ENCODE assay signal across 15 mouse cellular contexts in the genomic region with DNA sequence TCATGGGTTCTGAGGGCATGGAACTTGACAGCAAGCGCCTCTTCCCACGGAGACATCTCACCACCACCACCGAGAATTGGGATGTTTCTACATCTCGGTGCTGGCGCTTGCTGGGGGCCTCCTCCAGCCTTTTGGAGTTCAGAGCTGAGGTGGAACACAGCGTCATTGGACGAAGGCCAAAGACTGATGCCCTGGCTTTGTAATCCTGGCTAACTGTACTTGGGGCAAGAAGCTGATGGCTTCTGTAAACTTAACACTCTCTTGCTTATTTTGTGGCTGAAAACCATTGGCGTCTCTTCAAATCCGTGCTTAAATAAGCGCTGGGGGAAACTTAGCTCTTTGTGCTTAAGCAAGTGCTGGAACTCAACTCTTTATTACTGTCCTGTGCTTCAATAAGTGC. TPM values are rescaled to one million over a fixed set of nuclear protein-coding genes. Genes with fewer than 3 reads are reported as not detected.
A peak's percentile ranks its signal among the peaks of the same experiment; 100 is the strongest.
DNase-seq lines count a peak whose midpoint lies in the region; ATAC-seq and TF ChIP-seq lines count a peak whose summit lies in the region.
"Had no signal": no experiment of that assay in that cellular context is flagged by ENCODE, and none has a peak within 500 bp of the region (broad histone marks: within the 10 kb centered on the region; RNA-seq: fewer than 3 reads in every experiment).

No protein-coding gene starts in this region.

- H3K9ac ChIP-seq in kidney, embryonic 15.5 days: no peak overlapping the region
- H3K9ac ChIP-seq in midbrain, postnatal 0 days (replicated peaks; ENCODE audit: low read length, poor library complexity, severe bottlenecking): no peak overlapping the region
- no peak overlapping the region for H3K9ac ChIP-seq in midbrain, embryonic 11.5 days (ENCODE audit: low read length)
- H3K9ac ChIP-seq: heart, embryonic 15.5 days; hindbrain, embryonic 15.5 days; midbrain, embryonic 13.5 days; neural tube, embryonic 13.5 days had no signal

- peak; percentile 49 for DNase-seq in adrenal gland, postnatal 10 days
- DNase-seq in adrenal gland, adult 8-10 months: no peak
- peak; percentile 34 for DNase-seq in kidney, adult 11 months
- peak; percentile 46 for DNase-seq in midbrain, postnatal 0 days (ENCODE audit: low spot score)
- no peak for DNase-seq in midbrain, embryonic 11.5 days (ENCODE audit: low spot score, missing footprints)
- DNase-seq in yolk sac, embryonic 10.5 days (ENCODE audit: low spot score): no peak
- no peak for DNase-seq in layer of hippocampus, postnatal 25 days (ENCODE audit: extremely low spot score in 1 of 2, low spot score in 1 of 2)
- DNase-seq: liver had no signal

- H3K9me3 ChIP-seq in kidney, embryonic 15.5 days (replicated peaks): no peaks in the 10 kb centered on the region
- no peaks in the 10 kb centered on the region for H3K9me3 ChIP-seq in midbrain, postnatal 0 days (ENCODE audit: low read length)
- H3K9me3 ChIP-seq in midbrain, embryonic 11.5 days (ENCODE audit: control insufficient read depth, low read length): no peaks in the 10 kb centered on the region
- H3K9me3 ChIP-seq: G1E; heart, embryonic 15.5 days; hindbrain, embryonic 15.5 days; midbrain, embryonic 13.5 days; neural tube, embryonic 13.5 days had no signal

- H3K4me3 ChIP-seq in kidney, embryonic 15.5 days (replicated peaks): no peak overlapping the region
- H3K4me3 ChIP-seq in midbrain, postnatal 0 days (ENCODE audit: low read depth, low read length): no peak overlapping the region
- no peak overlapping the region for H3K4me3 ChIP-seq in midbrain, embryonic 11.5 days (ENCODE audit: low read depth, low read length)
- H3K4me3 ChIP-seq: heart, embryonic 15.5 days; hindbrain, embryonic 15.5 days; midbrain, embryonic 13.5 days; neural tube, embryonic 13.5 days had no signal

- peaks cover 60% of the 10 kb centered on the region for H3K4me1 ChIP-seq in kidney, embryonic 15.5 days
- H3K4me1 ChIP-seq in midbrain, postnatal 0 days (ENCODE audit: insufficient read depth, low read length): no peaks in the 10 kb centered on the region
- no peaks in the 10 kb centered on the region for H3K4me1 ChIP-seq in midbrain, embryonic 11.5 days (ENCODE audit: control insufficient read depth, insufficient read depth, low read length)

- H3K27me3 ChIP-seq in kidney, embryonic 15.5 days: peaks cover 7% of the 10 kb centered on the region; the same call in 1 of the 2 replicates
- no peaks in the 10 kb centered on the region; the same call in none of the 2 replicates for H3K27me3 ChIP-seq in midbrain, postnatal 0 days (ENCODE audit: insufficient read depth, low read length)
- no peaks in the 10 kb centered on the region for H3K27me3 ChIP-seq in midbrain, embryonic 11.5 days (ENCODE audit: control insufficient read depth, insufficient read depth, low read length)
- H3K27me3 ChIP-seq: hindbrain, embryonic 15.5 days; midbrain, embryonic 13.5 days had no signal

- no peak for ATAC-seq in kidney, embryonic 15.5 days (replicated peaks; ENCODE audit: low FRiP score)
- ATAC-seq in midbrain, postnatal 0 days (ENCODE audit: low FRiP score): no peak
- ATAC-seq in midbrain, embryonic 11.5 days (ENCODE audit: low FRiP score): no peak
- ATAC-seq: forebrain, embryonic 14.5 days; midbrain, embryonic 13.5 days had no signal

- H3K4me2 ChIP-seq in kidney, embryonic 15.5 days: no peak overlapping the region
- H3K4me2 ChIP-seq in midbrain, postnatal 0 days (ENCODE audit: low read depth, low read length, poor library complexity, severe bottlenecking): no peak overlapping the region
- H3K4me2 ChIP-seq in midbrain, embryonic 11.5 days: no peak overlapping the region
- H3K4me2 ChIP-seq: heart, embryonic 15.5 days; hindbrain, embryonic 15.5 days; midbrain, embryonic 13.5 days; neural tube, embryonic 13.5 days had no signal

- H3K27ac ChIP-seq in kidney, embryonic 15.5 days: no peak overlapping the region
- no peak overlapping the region for H3K27ac ChIP-seq in midbrain, postnatal 0 days (ENCODE audit: low read depth, low read length)
- no peak overlapping the region for H3K27ac ChIP-seq in midbrain, embryonic 11.5 days (ENCODE audit: low read depth, low read length)
- H3K27ac ChIP-seq: heart, embryonic 15.5 days; hindbrain, embryonic 15.5 days; midbrain, embryonic 13.5 days; neural tube, embryonic 13.5 days had no signal

- TF ChIP-seq CTCF in midbrain, postnatal 0 days (IDR thresholded peaks at IDR 0.05): no peak

- no peaks in the 10 kb centered on the region for H3K36me3 ChIP-seq in kidney, embryonic 15.5 days
- no peaks in the 10 kb centered on the region for H3K36me3 ChIP-seq in midbrain, postnatal 0 days (ENCODE audit: insufficient read depth, low read length)
- no peaks in the 10 kb centered on the region for H3K36me3 ChIP-seq in midbrain, embryonic 11.5 days (ENCODE audit: control insufficient read depth, insufficient read depth, low read length)
- H3K36me3 ChIP-seq: G1E; heart, embryonic 15.5 days; hindbrain, embryonic 15.5 days; midbrain, embryonic 13.5 days; neural tube, embryonic 13.5 days had no signal

- 79% methylated on average over 10 of the region's 10 CpGs for WGBS in kidney, embryonic 15.5 days
- 63% methylated on average over 10 of the region's 10 CpGs for WGBS in midbrain, postnatal 0 days
- 81% methylated on average over 10 of the region's 10 CpGs for WGBS in midbrain, embryonic 11.5 days

RNA-seq across cellular contexts. Expression of a gene that starts 57.8 kb away (rescaled TPM):
- 10 to 100 TPM; 37.5 to 38.5 TPM for total RNA-seq in adrenal gland, postnatal 10 days (2021)
- total RNA-seq in adrenal gland, adult 8-10 months (2022): 10 to 100 TPM; 40.5 to 49.4 (median 45.6) TPM
- 40.6 and 45.1 TPM in 2 replicates for polyA plus RNA-seq in kidney, embryonic 15.5 days (2015; fragmentation: Nextera tagmentation; extraction: Ambion mirVana)
- 8.9 and 17.8 TPM in 2 replicates for total RNA-seq in midbrain, postnatal 0 days (2014; rRNA removed)
- 28.9 and 35.0 TPM in 2 replicates for polyA plus RNA-seq in midbrain, postnatal 0 days (2015; fragmentation: Nextera tagmentation; extraction: Ambion mirVana)
- polyA plus RNA-seq in midbrain, embryonic 11.5 days (2014; fragmentation: Nextera tagmentation; extraction: Ambion mirVana): 61.2 and 65.5 TPM in 2 replicates
- total RNA-seq in layer of hippocampus, postnatal 25 days (2021): 10 to 100 TPM; 36.9 to 39.7 TPM

Comparison
In these comparisons a context has a peak if more than half of its experiments do, and no peak if none do; other contexts are left out.
1. DNase-seq: peak in adrenal gland, postnatal 10 days (single experiment), kidney, adult 11 months (single experiment) and midbrain, postnatal 0 days (single experiment); none in adrenal gland, adult 8-10 months (single experiment), midbrain, embryonic 11.5 days (single experiment), yolk sac, embryonic 10.5 days (single experiment) and layer of hippocampus, postnatal 25 days (0 of 2).